Mouse (Mus musculus): ENCODE results near the gene Adar.

Gene Adar

DNA sequence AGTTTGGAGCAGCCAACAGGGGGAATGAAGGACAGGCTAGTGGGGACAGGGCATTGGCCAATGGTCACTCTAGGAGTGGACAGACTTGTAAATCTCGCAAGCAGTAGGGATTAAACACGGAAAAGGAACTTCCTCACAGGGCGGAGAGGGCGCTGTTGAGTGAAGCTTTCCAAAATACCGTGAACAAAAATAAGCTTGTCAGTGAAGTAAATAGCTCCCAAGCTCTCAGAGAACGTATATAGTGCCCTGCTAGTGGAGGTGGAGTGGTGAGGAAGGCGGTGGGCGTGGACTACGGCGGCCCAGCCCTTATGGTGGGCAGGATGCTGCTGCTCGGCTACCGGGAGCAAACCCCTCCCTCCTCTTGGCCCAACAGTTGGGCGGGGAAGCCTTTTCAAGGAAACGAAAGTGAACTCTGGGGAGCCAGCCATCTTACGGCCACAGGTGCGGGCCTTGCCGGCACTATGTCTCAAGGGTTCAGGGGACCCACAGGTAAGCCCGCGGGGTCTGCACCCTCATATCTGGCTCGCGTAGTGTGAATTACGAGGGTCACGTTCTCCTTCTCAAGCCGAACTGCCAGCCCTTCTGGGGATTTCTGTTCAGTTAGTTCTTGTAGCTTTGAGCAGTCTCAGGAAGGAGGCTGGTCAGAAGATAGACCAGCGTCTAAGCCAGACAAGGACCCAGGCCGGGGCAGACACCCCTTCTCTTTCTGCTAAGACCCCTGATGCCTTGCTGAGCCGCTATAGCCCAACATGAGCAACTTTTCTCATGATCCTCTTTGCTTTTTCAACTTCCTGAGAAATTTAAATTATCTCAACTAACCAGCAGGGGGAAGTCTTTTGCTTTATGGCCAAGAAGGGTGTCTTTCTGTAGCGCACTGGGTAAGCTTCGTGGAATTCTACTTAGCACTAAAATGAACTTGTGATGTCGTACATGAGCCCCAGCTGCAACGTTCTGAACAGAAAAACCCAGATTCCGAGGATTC lies 15.8 kb downstream of the Adar start:
- peak; percentile 84 for DNase-seq (ENCODE audit: low spot score)

DNA sequence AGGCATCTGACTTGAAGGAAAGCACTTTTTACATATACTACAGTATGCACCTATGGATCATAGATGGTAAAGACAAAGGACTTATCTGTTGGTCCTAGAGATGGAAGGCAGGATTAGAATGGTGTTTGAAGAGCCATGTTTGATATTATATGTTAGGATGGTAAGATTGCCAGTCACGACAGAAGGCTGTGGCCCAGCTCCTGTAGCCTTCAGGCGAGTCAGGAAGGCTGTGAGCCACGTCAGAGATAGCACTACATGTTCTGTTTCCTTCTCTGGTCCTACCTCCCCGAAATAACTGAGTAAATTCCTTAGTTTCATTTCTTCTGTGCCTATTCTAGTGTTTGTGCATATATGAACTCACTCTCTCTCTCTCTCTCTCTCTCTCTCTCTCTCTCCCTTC lies 17.3 kb downstream of the Adar start:
- DNase-seq (ENCODE audit: low spot score): no peak

DNA sequence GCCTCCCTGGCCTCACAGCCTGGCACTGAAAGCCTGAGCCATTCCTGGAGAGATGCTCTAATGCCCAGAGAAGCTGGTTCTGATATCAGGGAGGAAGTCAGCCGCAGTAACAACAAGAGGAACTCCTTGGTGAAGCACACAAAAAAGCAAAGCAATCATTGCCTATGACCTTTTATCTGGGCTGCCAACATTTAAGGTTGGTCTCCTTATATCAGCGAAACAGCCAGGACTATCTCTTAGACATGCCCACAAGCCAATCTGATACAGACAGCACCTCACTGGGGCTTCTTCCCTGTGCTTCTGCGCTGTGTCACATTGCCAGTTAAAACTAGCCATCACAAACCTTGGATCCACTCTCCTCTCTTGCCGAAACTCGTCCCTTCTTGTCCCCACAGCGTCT lies 23.7 kb downstream of the Adar start:
- no peak for DNase-seq (ENCODE audit: low spot score)

DNA sequence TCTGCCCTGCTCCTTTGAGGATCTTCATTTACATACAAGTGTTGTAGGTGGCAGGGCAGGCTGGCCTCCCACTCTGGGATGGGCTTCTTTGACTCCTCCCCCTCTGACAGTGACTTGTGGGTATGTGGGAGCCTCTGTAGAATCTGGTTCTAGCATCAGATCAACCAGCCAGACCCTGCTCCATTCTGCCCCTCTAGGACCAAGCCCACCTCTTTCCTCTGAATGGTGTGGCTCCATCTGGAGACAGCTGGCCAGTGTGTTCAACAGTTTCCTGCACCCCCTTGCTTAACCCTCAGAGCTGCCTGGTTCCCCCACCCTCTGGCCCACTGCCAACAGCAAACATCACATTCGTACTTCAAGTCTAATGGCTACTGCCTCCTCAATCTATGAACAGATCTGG lies 37.5 kb downstream of the Adar start:
- DNase-seq (ENCODE audit: low spot score): no peak

DNA sequence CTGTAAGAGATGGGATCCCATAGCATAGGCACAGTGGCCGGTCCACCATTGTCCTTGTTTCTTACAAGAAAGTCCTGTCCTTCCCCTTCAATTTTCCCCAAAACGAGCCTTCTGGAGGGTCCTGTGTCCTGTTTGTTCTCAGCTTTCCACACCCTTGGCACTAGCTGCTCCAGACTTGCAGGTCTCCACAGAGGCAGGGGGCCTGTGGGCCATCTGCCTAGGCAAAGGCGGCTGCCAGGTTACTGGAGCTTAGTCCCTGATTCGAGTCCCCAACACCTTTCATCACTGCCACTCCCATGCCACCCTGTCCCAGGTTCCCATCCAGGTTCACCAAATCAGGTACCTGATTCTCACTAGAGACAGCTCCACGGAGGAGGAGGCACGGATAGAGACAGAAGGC lies 40.5 kb downstream of the Adar start:
- DNase-seq (ENCODE audit: low spot score): no peak

DNA sequence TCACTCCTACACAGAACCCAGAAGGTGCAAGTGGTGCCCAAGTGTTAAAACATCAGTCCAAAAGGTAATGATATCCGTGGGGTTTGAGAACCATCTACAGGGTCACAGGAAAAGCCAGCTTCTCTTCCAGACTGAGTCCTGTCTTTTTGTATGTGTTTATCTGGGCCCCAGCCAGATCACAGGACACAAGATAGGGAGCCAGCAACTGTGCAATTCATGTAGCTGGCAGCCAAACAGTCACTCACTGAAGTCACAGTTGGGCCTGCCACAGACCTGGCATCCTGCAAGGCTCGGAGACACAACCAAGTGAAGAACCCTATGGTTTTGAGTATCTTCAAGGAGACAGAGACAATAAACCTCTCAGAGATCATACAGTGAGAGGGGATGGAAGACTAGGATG lies 43.0 kb downstream of the Adar start:
- no peak for DNase-seq (ENCODE audit: low spot score)

DNA sequence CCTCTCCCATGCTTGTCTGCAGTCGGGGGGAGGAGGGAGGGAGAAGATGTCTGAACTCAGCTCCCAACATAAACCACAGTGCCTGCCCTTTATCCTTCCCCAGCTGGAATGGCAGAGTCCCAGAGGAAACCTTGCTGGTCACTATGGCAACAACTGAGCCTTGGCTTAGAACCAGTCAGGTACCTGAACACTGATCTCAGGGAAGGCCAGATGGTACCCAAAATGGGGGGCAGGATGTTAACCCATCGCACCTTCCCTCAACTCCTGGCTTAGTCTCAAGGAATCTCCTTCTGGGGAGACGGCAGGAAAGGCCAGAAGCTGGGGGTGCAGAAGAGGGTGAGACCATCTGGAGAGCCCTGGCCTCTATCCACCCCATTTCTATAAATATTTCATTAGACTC lies 45.0 kb downstream of the Adar start:
- DNase-seq (ENCODE audit: low spot score): no peak

DNA sequence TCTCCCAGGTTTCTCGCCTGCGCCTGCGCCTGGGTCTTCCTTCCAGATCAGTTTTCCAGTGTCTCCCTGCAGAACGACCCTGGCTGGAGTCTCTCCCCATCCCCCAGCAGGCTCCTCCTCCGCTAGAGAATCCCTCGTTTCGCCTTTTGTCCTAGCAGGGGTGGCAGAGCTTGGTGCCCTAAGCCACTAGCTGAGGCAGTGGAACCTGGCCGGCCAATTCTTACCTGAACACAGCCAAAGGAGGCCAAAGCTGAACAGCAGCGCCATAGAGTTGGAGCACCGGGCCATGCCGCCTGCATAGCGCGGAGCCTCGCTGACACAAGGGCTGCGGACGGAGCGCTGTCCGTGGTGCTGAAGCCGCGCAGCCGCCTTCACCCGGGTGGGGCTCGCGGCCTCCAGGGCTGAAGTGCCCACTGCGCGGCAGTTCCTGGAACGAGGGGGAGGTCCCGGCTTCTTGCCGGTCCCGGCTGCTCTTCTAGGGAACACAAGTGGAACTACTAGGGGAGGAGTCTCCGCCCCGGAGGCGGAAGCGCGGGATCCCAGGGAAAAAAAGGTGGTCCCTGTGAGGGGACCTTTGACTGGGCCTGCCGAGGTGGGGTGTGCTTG lies 49.4 kb downstream of the Adar start, which contains the start of gene Chrnb2:
TSS of gene Chrnb2 (minus strand) at position 514 of the 606 bp plus-strand sequence.
- DNase-seq (ENCODE audit: low spot score): peak; percentile 48

DNA sequence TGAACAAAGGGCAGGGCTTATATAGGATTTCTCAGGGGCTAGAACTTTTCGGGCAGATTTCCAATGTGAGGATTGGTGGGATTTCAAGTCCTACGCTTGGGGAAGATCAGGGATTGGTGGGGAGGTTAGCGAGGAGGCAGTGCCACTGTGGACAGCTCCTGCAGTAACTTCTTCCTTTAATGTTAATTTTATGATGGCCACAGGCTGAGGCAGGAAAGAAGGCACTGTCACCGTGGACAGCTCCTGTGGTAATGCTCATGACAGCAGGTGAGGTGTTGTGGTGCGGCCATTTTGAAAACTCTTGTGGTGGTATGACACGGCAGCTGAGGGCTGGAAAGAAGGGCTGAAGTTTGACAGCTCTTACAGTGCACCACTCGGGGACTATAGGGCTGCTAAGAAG lies 54.8 kb downstream of the Adar start:
- DNase-seq (ENCODE audit: low spot score): no peak

DNA sequence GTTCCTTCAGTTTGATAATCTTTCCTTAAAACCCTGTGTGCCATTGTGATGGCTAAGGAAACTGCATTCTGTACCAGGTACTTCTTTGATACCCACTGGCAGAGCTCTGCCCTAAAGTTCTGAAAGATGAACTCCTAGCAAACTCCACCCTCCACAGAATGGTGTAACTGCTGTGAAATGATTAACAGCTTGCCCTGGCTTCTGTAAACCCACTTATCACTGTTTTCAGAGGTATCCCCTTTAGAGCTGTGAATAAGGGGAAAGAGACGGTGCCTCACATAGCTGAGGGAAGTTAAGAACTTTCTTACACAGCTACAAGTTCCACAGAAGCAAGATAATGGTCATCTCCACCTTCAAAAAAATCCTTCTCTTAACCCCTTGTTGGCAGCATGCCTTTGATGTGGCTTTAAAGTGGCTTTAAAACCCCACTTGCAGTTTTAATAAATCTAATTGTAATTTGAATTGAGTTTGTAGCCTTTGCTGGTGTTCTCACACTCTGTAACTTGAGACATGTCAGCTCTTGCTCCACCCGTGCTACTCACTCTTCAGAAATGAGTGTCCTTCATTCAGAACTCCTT lies 55.7 kb downstream of the Adar start:
- DNase-seq (ENCODE audit: low spot score): no peak

DNA sequence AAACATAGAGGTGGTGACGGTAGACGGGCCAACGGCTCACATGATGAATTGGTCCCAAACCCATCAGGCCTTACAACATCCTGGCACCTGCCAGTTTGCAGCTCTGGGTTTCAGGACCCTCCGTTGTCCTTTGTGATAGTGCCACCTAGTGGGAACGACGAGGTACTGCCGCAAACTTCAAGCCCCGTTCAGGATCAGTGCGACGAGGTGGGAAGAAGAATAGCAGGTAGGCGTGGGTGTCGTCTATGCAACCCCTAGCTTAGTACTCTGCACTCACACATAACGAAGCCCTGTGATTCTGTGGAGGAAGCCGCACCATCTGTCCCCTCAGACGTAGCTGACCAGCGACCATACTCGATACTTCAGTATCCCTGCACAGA lies 57.8 kb downstream of the Adar start:
- DNase-seq (ENCODE audit: low spot score): peak; percentile 74

DNA sequence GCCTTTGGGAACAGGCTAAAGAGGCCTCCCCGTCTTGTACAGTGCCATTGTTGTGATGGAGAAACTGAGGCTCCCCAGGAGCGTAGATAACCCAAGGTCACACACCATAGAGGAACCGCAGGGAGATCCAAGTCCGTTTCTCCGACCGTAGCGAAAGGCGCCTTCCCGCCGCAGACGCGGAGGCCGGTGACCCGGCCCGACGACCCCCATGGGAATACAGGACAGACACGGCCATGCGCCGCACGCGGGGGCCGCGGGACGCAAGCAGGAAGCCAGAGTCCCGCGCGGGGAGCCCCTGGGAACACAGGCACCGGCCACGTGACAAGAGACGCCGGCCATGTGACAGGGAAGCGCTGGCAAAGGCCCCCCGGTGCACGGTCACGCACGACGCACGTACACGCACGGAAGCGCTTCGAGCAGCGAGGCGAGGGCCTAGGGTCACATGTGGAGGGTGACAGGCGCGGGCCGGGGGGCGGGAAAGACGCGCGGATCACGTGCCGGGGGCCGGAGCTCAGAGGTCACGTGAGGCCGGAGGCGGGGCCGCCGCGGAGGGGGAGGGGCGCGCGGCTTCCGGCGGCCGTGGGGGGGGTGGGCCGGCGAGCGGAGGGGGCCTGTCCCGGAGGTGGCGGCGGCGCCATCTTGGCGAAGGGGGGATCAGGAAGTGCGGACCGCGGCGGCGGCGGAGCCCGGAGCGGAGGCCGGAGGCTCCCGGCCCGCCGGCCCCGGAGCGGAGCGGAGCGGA lies 58.3 kb downstream of the Adar start, which contains the start of gene Ube2q1:
TSS of gene Ube2q1 (plus strand) at position 649 of the 742 bp plus-strand sequence.
- peak; percentile 84 for DNase-seq (ENCODE audit: low spot score)

DNA sequence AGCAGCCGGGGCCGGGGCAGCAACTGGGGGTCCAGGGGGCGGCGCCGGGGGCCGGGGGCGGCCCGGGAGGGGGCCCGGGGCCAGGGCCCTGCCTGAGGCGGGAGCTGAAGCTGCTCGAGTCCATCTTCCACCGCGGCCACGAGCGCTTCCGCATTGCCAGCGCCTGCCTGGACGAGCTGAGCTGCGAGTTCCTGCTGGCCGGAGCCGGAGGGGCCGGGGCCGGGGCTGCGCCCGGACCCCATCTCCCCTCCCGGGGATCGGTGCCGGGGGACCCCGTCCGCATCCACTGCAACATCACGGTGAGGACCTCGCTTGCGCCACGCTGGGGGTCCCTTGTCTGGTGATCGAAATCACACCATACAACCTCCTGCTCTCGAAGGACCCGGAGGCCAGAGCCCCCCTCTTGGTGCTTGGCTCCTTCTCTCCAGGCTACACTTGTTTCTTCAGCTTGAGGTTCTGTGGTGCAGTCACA lies 59.0 kb downstream of the Adar start:
- DNase-seq (ENCODE audit: low spot score): no peak

DNA sequence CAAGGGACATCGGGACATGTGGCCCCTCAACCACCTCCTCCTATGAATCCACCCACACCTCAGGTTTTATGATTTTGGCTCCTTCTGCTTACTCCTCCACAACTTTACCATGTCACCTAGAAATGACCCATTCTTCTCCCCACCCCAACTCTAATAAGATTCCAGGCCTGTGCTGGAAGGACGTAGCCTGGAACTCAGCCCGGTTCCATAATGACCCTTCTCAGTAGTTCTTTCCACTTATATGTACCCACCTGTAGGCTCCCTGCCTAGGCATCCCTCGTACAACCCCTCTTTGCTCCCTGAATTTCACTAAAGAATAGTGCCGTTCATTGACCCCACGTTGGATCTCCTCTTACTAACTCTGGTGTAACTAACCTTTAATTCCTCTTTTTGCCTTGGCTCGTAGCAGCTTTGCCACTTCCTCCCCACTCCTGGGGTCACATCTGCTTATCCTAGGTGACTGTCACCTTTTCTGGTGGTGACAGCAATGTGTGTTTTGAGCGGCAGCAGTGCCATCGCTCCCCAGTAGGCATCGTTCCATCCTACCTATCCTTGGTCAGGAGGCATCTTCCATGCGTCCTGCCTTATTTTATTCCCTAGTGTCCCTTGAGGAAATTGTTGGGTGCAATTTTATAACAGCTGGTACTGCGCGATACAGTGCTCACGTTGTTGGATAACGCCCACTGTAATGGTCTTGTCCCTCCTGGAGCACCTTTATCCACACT lies 59.6 kb downstream of the Adar start:
- DNase-seq (ENCODE audit: low spot score): no peak

DNA sequence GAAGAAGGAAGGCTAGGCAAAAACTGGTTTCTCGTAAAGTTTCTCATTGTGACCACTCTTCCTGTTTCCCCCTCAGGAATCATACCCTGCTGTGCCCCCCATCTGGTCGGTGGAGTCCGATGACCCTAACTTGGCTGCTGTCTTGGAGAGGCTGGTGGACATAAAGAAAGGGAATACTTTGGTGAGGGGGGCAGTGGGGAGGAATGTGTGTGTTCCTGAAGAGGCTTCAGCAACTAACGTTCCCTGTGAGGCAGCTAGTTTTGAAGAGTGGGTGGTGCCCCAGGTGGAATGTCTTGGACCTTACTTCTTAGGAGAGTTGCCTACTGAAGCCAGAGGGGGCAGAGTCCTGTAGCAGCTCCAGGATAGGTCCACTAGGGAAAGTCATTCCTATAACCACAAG lies 61.2 kb downstream of the Adar start:
- no peak for DNase-seq (ENCODE audit: low spot score)

DNA sequence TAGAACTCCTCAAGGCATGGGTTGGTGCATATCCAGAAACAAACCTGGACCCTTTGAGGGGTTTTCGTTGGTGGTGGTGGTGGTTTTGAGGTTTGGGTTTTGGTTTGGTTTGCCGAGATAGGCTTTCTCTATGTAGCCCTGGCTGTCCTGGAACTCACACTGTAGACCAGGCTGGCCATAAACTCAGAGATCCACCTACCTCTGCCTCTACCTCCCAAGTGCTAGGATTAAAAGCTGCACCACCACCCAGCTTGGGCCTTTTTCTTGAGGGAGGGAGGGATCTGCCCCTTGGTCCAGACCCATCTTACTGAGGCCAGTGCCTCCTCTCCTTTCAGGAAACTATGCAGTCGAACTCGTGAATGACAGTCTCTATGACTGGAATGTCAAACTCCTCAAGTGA lies 65.3 kb downstream of the Adar start:
- DNase-seq (ENCODE audit: low spot score): no peak

DNA sequence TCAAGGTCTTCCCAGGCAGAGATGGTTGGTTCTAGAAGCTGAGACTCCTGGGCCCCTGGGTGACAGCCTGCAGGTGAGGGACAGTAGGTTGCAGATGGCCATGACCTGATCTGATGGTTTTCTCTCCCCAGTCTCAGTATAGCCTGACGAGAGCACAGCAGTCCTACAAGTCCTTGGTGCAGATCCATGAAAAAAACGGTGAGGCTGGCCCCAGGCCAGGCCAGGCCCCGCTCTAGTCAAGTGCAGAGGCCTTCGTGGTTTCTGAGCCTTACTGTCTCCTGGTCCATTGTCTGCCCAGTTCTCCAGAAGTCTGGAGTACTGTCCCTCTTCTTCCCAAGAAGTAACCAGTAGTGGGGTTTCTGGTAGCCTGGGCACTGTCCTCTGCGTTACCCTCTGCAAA lies 66.8 kb downstream of the Adar start:
- no peak for DNase-seq (ENCODE audit: low spot score)

DNA sequence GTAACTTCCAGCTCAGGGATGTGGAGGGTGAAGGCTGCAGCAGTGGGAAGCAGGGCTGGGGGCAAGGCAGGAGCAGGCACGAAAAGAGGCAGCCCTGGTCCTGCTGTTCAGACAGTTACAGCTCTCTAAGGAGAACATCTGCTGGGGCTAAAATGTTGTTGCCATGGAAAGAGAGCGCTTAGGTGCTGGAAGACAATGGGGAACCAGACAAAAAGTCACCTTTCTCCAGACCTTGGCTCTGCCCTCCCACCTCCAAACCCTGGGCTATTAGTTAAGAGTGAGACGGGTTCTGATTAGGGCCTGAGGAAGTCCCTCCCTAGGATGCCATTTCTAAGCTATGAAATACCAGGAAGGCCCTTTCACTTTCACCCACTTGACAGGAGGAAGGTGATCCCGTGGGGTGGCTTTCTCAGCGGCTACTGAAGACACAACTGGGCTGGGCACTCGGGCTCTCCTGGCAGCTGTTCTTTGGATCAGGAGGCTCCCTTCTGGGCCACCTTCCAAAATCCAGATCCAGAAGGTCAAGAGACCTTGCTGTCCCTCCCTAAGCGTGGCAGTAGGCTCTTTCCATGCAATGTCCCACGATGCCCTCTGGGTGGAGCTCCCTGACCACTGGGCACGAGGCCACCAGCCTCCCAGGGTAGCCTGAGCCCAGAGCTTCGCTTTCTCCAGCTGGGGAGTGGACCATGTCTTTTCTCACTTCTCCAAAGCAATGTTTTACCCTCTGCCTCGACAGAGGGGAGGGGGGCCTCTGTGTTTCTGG lies 70.3 kb downstream of the Adar start:
- DNase-seq (ENCODE audit: low spot score): no peak

DNA sequence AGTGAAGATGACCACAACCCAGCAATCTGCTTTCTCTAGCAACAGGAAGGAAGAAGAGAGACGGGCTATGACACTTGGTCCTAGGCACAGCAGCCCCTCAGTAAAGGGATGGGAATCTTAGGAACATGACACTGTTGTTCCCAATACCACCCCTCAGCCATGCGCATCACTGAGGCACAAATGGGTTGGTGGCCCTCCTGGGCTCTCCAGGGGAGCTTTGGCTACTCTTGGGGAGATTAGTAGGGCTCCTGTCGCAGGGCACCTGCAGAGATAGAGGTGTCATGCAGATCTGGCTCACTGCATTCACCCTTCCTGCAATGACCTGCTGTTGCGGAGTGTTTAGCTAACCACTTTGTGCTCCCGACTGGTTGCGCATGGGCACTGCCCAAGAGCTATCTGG lies 71.5 kb downstream of the Adar start:
- DNase-seq (ENCODE audit: low spot score): no peak

DNA sequence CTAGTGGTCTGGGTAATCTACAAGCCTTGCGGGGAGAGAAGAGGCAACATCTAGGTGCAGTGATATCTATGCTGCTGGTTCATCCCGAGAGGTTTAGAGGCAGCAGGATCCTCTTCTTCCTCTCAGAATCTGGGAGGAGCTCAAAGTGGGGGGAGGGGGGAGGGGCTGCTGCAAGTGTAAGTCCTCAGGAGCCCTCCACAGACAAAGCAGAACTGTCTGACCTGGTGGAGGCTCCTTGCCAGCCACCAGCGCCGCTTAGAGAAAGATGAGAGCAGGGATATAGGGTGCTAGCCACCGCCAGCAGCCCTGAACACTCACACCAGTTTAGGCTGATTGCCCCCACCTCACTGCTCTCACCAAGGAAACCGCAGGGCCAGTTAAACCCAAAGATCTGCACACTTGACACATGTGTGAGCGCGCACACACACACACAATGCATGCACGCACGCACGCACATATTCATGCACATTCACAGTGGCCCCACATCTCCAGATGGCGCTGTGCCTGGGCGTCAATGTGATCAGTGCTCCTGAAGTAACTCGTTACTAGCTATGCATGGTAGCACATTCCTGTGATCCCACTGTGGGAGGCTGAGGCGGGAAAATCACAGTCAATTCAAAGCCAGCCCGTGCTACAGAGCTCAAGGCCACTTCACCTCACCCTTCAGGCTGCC lies 74.0 kb downstream of the Adar start:
- DNase-seq (ENCODE audit: low spot score): no peak

All from spleen, adult 12 weeks (tissue).